In genomic region chr11:100618761-100619484, GRCm38 (mm10) we compare ENCODE assay signal across 8 mouse cellular contexts. TPM values are rescaled to one million over a fixed set of nuclear protein-coding genes. Genes with fewer than 3 reads are reported as not detected.
DNase-seq lines count a peak whose midpoint lies in the region; ATAC-seq lines count a peak whose summit lies in the region.

Nkiras2 (plus strand) TSS chr11:100619244.

- WGBS in embryonic facial prominence, embryonic 11.5 days: under 1% methylated on average over 36 of the region's 36 CpGs
- WGBS in heart, embryonic 10.5 days: under 1% methylated on average over 36 of the region's 36 CpGs
- WGBS in kidney, embryonic 14.5 days: under 1% methylated on average over 34 of the region's 36 CpGs
- whole genome bisulfite sequencing in liver, embryonic 11.5 days: under 1% methylated on average over 36 of the region's 36 CpGs

- H3K36me3 ChIP-seq in embryonic facial prominence, embryonic 11.5 days (replicated peaks; ENCODE audit: control insufficient read depth, insufficient read depth, low read depth, low read length): no peaks in the 10 kb centered on the region
- peaks cover 3% of the 10 kb centered on the region; the same call in 1 of the 2 replicates for H3K36me3 ChIP-seq in heart, embryonic 10.5 days
- H3K36me3 ChIP-seq in kidney, embryonic 14.5 days (ENCODE audit: control insufficient read depth, insufficient read depth, low read length): 0 out of 2 replicates have a peak, but pooled peaks cover 5% of the 10 kb centered on the region
- H3K36me3 ChIP-seq in liver, embryonic 11.5 days (ENCODE audit: control insufficient read depth, insufficient read depth, low read length): no peaks in the 10 kb centered on the region

- peaks cover 2% of the 10 kb centered on the region; the same call in 1 of the 2 replicates for H3K4me1 ChIP-seq in embryonic facial prominence, embryonic 11.5 days (ENCODE audit: control insufficient read depth, insufficient read depth, low read length)
- peaks cover 31% of the 10 kb centered on the region for H3K4me1 ChIP-seq in heart, embryonic 10.5 days
- peaks cover 19% of the 10 kb centered on the region for H3K4me1 ChIP-seq in kidney, embryonic 14.5 days (ENCODE audit: control insufficient read depth, insufficient read depth, low read length)
- peaks cover 29% of the 10 kb centered on the region for H3K4me1 ChIP-seq in liver, embryonic 11.5 days (replicated peaks; ENCODE audit: control insufficient read depth, insufficient read depth, low read length)

- DNase-seq in urinary bladder, adult 2 months (ENCODE audit: low spot score): no peak
- DNase-seq in urinary bladder, postnatal 10 days (ENCODE audit: low spot score): no peak
- peak; percentile 79 for DNase-seq in embryonic facial prominence, embryonic 11.5 days (ENCODE audit: low spot score)
- DNase-seq in heart, embryonic 10.5 days (ENCODE audit: low spot score): peak; percentile 92
- peak; percentile 77 for DNase-seq in liver, embryonic 11.5 days (ENCODE audit: low spot score)
- peak; percentile 40 for DNase-seq in telencephalon, adult 2 months (ENCODE audit: low read depth, low spot score)

- peak within 1 kb of the TSS; percentile 75 for H3K4me2 ChIP-seq in embryonic facial prominence, embryonic 11.5 days (ENCODE audit: low read depth, low read length)
- peak within 1 kb of the TSS; percentile 88 for H3K4me2 ChIP-seq in kidney, embryonic 14.5 days (replicated peaks; ENCODE audit: low read depth, low read length)
- H3K4me2 ChIP-seq in liver, embryonic 11.5 days: peak within 1 kb of the TSS; percentile 91

- ATAC-seq in embryonic facial prominence, embryonic 11.5 days (replicated peaks; ENCODE audit: insufficient number of reproducible peaks, low FRiP score, low TSS enrichment, low read depth): peak; percentile 29
- peak; percentile 45 for ATAC-seq in kidney, embryonic 14.5 days (ENCODE audit: low FRiP score, low TSS enrichment)
- ATAC-seq in liver, embryonic 11.5 days (replicated peaks; ENCODE audit: low FRiP score): peak; percentile 76
- peak; percentile 45 for ATAC-seq in monocyte, adult 5-6 weeks (replicated peaks; ENCODE audit: insufficient number of reproducible peaks, low FRiP score, low TSS enrichment, poor library complexity, severe bottlenecking)

- H3K9me3 ChIP-seq in embryonic facial prominence, embryonic 11.5 days (replicated peaks; ENCODE audit: control insufficient read depth, low read length): no peaks in the 10 kb centered on the region
- no peaks in the 10 kb centered on the region for H3K9me3 ChIP-seq in heart, embryonic 10.5 days
- H3K9me3 ChIP-seq in kidney, embryonic 14.5 days (ENCODE audit: control insufficient read depth, low read length): no peaks in the 10 kb centered on the region
- no peaks in the 10 kb centered on the region for H3K9me3 ChIP-seq in liver, embryonic 11.5 days (ENCODE audit: control insufficient read depth, low read length)

- H3K27ac ChIP-seq in embryonic facial prominence, embryonic 11.5 days (replicated peaks; ENCODE audit: low read depth, low read length): peak within 1 kb of the TSS; percentile 77
- H3K27ac ChIP-seq in heart, embryonic 10.5 days: peak within 1 kb of the TSS; percentile 96
- peak within 1 kb of the TSS; percentile 92 for H3K27ac ChIP-seq in kidney, embryonic 14.5 days (ENCODE audit: low read depth, low read length)
- peak within 1 kb of the TSS; percentile 95 for H3K27ac ChIP-seq in liver, embryonic 11.5 days (ENCODE audit: low read depth, low read length)

- no peaks in the 10 kb centered on the region for H3K27me3 ChIP-seq in embryonic facial prominence, embryonic 11.5 days (ENCODE audit: control insufficient read depth, insufficient read depth, low read length)
- H3K27me3 ChIP-seq in heart, embryonic 10.5 days (ENCODE audit: insufficient read depth, poor library complexity, severe bottlenecking): no peaks in the 10 kb centered on the region
- H3K27me3 ChIP-seq in kidney, embryonic 14.5 days (ENCODE audit: control insufficient read depth, insufficient read depth, low read length): no peaks in the 10 kb centered on the region
- no peaks in the 10 kb centered on the region for H3K27me3 ChIP-seq in liver, embryonic 11.5 days (replicated peaks; ENCODE audit: control insufficient read depth, insufficient read depth, low read length)

- H3K9ac ChIP-seq in embryonic facial prominence, embryonic 11.5 days (replicated peaks; ENCODE audit: low read length): peak within 1 kb of the TSS; percentile 74
- H3K9ac ChIP-seq in kidney, embryonic 14.5 days (ENCODE audit: low read depth, low read length): peak within 1 kb of the TSS; percentile 84
- H3K9ac ChIP-seq in liver, embryonic 11.5 days (ENCODE audit: low read depth, low read length): peak within 1 kb of the TSS; percentile 94

- peak within 1 kb of the TSS; percentile 72 for H3K4me3 ChIP-seq in embryonic facial prominence, embryonic 11.5 days (ENCODE audit: low read depth, low read length)
- peak within 1 kb of the TSS; percentile 97 for H3K4me3 ChIP-seq in heart, embryonic 10.5 days
- H3K4me3 ChIP-seq in kidney, embryonic 14.5 days (ENCODE audit: low read length): peak within 1 kb of the TSS; percentile 77
- H3K4me3 ChIP-seq in liver, embryonic 11.5 days (ENCODE audit: low read depth, low read length): peak within 1 kb of the TSS; percentile 91

RNA-seq across cellular contexts. Expression of gene Nkiras2, which starts in this region (rescaled TPM):
- 54.8 and 55.4 TPM in 2 replicates for polyA plus RNA-seq in urinary bladder, adult 2 months (2012; rRNA removed)
- 79.5 and 93.0 TPM in 2 replicates for polyA plus RNA-seq in embryonic facial prominence, embryonic 11.5 days (2014; fragmentation: Nextera tagmentation; extraction: Ambion mirVana)
- 67.4 and 67.9 TPM in 2 replicates for polyA plus RNA-seq in heart, embryonic 10.5 days (2016; fragmentation: Nextera tagmentation; extraction: Ambion mirVana)
- 63.6 and 67.6 TPM in 2 replicates for polyA plus RNA-seq in kidney, embryonic 14.5 days (2014; fragmentation: Nextera tagmentation; extraction: Ambion mirVana)
- polyA plus RNA-seq in liver, embryonic 11.5 days (2014; fragmentation: Nextera tagmentation; extraction: Ambion mirVana): 35.4 and 36.5 TPM in 2 replicates
- 49.6 to 69.8 TPM (median 54.5 TPM) in 3 replicates for total RNA-seq in monocyte, adult 5-6 weeks (2017)

Comparison
In these comparisons a context has a peak if more than half of its experiments do, and no peak if none do; other contexts are left out.
1. DNase-seq: peak in embryonic facial prominence, embryonic 11.5 days (single experiment), heart, embryonic 10.5 days (single experiment), liver, embryonic 11.5 days (single experiment) and telencephalon, adult 2 months (single experiment); none in urinary bladder, adult 2 months (single experiment) and urinary bladder, postnatal 10 days (single experiment).
2. Peak in every context shown above with its lines, with median percentiles within 50 percentile points of each other: ATAC-seq, H3K27ac ChIP-seq, H3K4me2 ChIP-seq, H3K4me3 ChIP-seq and H3K9ac ChIP-seq.